ENCODE assay signal across 15 mouse cellular contexts in the genomic region with DNA sequence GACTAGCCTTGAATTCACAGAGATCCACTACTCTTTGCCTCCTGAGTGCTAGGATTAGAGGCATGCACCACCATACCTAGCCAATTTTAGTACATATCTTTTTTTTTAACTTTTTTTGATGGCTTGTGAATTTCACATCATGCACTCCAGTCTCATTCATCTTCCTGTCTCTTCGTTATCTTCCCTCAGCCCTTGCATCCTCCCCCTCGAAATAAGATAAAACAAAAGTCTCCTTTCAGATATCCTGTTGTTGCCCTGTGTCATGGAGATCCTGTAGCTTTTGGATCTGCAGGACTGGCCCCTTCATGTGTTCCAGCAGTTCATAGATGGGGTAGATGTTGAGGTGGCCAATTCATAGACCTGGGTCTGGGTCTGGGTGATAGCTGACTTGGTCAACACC.
"Had no signal": no experiment of that assay in that cellular context is flagged by ENCODE, and none has a peak within 500 bp of the region (broad histone marks: within the 10 kb centered on the region; RNA-seq: fewer than 3 reads in every experiment).

No protein-coding gene starts in this region.

- H3K9ac ChIP-seq: lung, embryonic 15.5 days; midbrain, embryonic 13.5 days; midbrain, embryonic 15.5 days; neural tube, embryonic 12.5 days; stomach, embryonic 15.5 days had no signal

- ATAC-seq: lung, postnatal 0 days; midbrain, embryonic 13.5 days; midbrain, embryonic 15.5 days had no signal

- DNase-seq: lung, adult 2 months; lung, postnatal 14 days; lung, postnatal 36 days; right cerebral cortex, postnatal 14 days; thymus, postnatal 14 days; thymus, postnatal 36 days had no signal

- H3K27me3 ChIP-seq: lung, embryonic 15.5 days; midbrain, embryonic 13.5 days; midbrain, embryonic 15.5 days; neural tube, embryonic 12.5 days; stomach, embryonic 15.5 days had no signal

- H3K36me3 ChIP-seq: lung, embryonic 15.5 days; midbrain, embryonic 13.5 days; midbrain, embryonic 15.5 days; neural tube, embryonic 12.5 days; stomach, embryonic 15.5 days had no signal

- H3K4me2 ChIP-seq: lung, embryonic 15.5 days; midbrain, embryonic 11.5 days; midbrain, embryonic 13.5 days; midbrain, embryonic 15.5 days; neural tube, embryonic 12.5 days; stomach, embryonic 15.5 days had no signal

- H3K4me3 ChIP-seq: lung, embryonic 15.5 days; midbrain, embryonic 13.5 days; midbrain, embryonic 15.5 days; neural tube, embryonic 12.5 days; stomach, embryonic 15.5 days had no signal

- H3K9me3 ChIP-seq: lung, embryonic 15.5 days; midbrain, embryonic 13.5 days; midbrain, embryonic 15.5 days; neural tube, embryonic 12.5 days; stomach, embryonic 15.5 days had no signal

- H3K4me1 ChIP-seq: lung, embryonic 15.5 days; midbrain, embryonic 13.5 days; midbrain, embryonic 15.5 days; neural tube, embryonic 12.5 days; stomach, embryonic 15.5 days had no signal

- H3K27ac ChIP-seq: lung, embryonic 15.5 days; macrophage; midbrain, embryonic 13.5 days; midbrain, embryonic 15.5 days; neural tube, embryonic 12.5 days; stomach, embryonic 15.5 days; stomach, postnatal 0 days had no signal
